In genomic region chr17:70780726-70781689, GRCm38 (mm10) we compare ENCODE assay signal across 10 mouse cellular contexts.
A peak's percentile ranks its signal among the peaks of the same experiment; 100 is the strongest.
DNase-seq lines count a peak whose midpoint lies in the region; ATAC-seq lines count a peak whose summit lies in the region.
"Had no signal": no experiment of that assay in that cellular context is flagged by ENCODE, and none has a peak within 500 bp of the region (broad histone marks: within the 10 kb centered on the region; RNA-seq: fewer than 3 reads in every experiment).

No protein-coding gene starts in this region.

- peaks cover 16% of the 10 kb centered on the region for H3K4me1 ChIP-seq in forebrain, embryonic 13.5 days

- no peak overlapping the region for H3K4me3 ChIP-seq in forebrain, embryonic 13.5 days

- intact Hi-C loops in left cerebral cortex, postnatal 36 days (cut with DNase I) = no loop called here

- no peak overlapping the region for H3K27ac ChIP-seq in forebrain, embryonic 13.5 days

- WGBS in forebrain, embryonic 13.5 days = 19% methylated on average over 18 of the region's 18 CpGs

- no peaks in the 10 kb centered on the region for H3K27me3 ChIP-seq in forebrain, embryonic 13.5 days
- H3K27me3 ChIP-seq: CH12.LX had no signal

- 0 out of 2 replicates have a peak overlapping the region, but pooled peaks have one; percentile 21 for H3K9ac ChIP-seq in forebrain, embryonic 13.5 days

- no peak overlapping the region; the same call in 1 of the 2 replicates for H3K4me2 ChIP-seq in forebrain, embryonic 13.5 days

- H3K9me3 ChIP-seq in forebrain, embryonic 13.5 days (replicated peaks) = no peaks in the 10 kb centered on the region

- peak; percentile 73; the same call in 1 of the 2 replicates for ATAC-seq in forebrain, embryonic 13.5 days

- H3K36me3 ChIP-seq in forebrain, embryonic 13.5 days (ENCODE audit: poor library complexity, severe bottlenecking) = no peaks in the 10 kb centered on the region

- peak; percentile 8 to 12 for DNase-seq in kidney, adult 8-10 months
- no peak for DNase-seq in kidney, adult 18-20 months
- DNase-seq in kidney, postnatal 14 days = peak; percentile 33
- DNase-seq in retina, postnatal 7 days (ENCODE audit: low read depth, low spot score) = peak; percentile 6
- DNase-seq in left cerebral cortex, postnatal 36 days (ENCODE audit: low spot score in 2 of 2) = no peak
- DNase-seq in adrenal gland, adult 2 months = no peak
- no peak for DNase-seq in cerebellum, adult 18-20 months
- DNase-seq: cerebellum, adult 11-12 months had no signal

Comparison
In these comparisons a context has a peak if more than half of its experiments do, and no peak if none do; other contexts are left out.
1. DNase-seq: peak in kidney, adult 8-10 months (2 of 2), kidney, postnatal 14 days (single experiment) and retina, postnatal 7 days (single experiment); none in kidney, adult 18-20 months (single experiment), left cerebral cortex, postnatal 36 days (0 of 2), adrenal gland, adult 2 months (single experiment) and cerebellum, adult 18-20 months (0 of 2).